Mouse (Mus musculus) ES-E14 (cell line): ENCODE measurements around the gene Mad2l1bp. TPM values are rescaled to one million over a fixed set of nuclear protein-coding genes. Genes with fewer than 3 reads are reported as not detected.

Experiments used
- DNase-seq: peaks from one replicate; pipeline ENCODE4 v3.0.0-alpha.2; 2013; ENCODE audit warnings: low read depth, low spot score
- H3K27ac ChIP-seq: 2 replicates; pipeline ENCODE4 v1.5.1; 2012; ENCODE audit warnings: low read depth, mild to moderate bottlenecking, low read length, moderate library complexity, mixed read lengths; ENCODE audit not compliant: poor library complexity, insufficient read depth, severe bottlenecking
- H3K36me3 ChIP-seq: 2 replicates; pipeline ENCODE4 v1.6.1; 2012; ENCODE audit warnings: mild to moderate bottlenecking, low read length, moderate library complexity, mixed read lengths; ENCODE audit not compliant: control insufficient read depth, poor library complexity, insufficient read depth, severe bottlenecking
- H3K4me1 ChIP-seq, 2 experiments: fragments of 150-350 bp in 1 of 2; sonication (generic) in 1 of 2; 2 replicates each; pipeline ENCODE4 v1.6.1; 2012; ENCODE audit warnings: low read length in 2 of 2, mild to moderate bottlenecking in 1 of 2, mixed read lengths in 1 of 2; ENCODE audit not compliant: control insufficient read depth in 2 of 2, insufficient read depth in 2 of 2, poor library complexity in 1 of 2
- H3K4me3 ChIP-seq, 2 experiments: fragments of 150-350 bp in 1 of 2; sonication (generic) in 1 of 2; 2 replicates each; pipeline ENCODE4 v1.5.1; 2012; ENCODE audit warnings: low read length in 2 of 2, low read depth in 1 of 2, mild to moderate bottlenecking in 1 of 2, mixed read lengths in 1 of 2; ENCODE audit not compliant: insufficient read depth in 1 of 2, poor library complexity in 1 of 2, severe bottlenecking in 1 of 2
- H3K9ac ChIP-seq: 2 replicates; pipeline ENCODE4 v1.6.1; 2012; ENCODE audit warnings: low read depth, mild to moderate bottlenecking, low read length, mixed read lengths; ENCODE audit not compliant: poor library complexity, insufficient read depth, severe bottlenecking
- H3K9me3 ChIP-seq: fragments of 150-350 bp; sonication (generic); 2 replicates; pipeline ENCODE4 v1.6.1; 2012; ENCODE audit warnings: low read depth, mild to moderate bottlenecking, low read length; ENCODE audit not compliant: control insufficient read depth, insufficient read depth
- CHD2 ChIP-seq: IDR thresholded peaks from 2 replicates; pipeline ENCODE4 v1.6.1; 2014; ENCODE audit warnings: mild to moderate bottlenecking, low read depth, low read length, inconsistent platforms
- HCFC1 ChIP-seq: IDR thresholded peaks from 2 replicates; pipeline ENCODE4 v1.6.1; 2012; ENCODE audit warnings: low read length, inconsistent platforms, borderline replicate concordance; ENCODE audit not compliant: insufficient read depth
- MAFK ChIP-seq: IDR thresholded peaks from 2 replicates; pipeline ENCODE4 v1.6.1; 2014; ENCODE audit warnings: mild to moderate bottlenecking, low read depth, low read length, inconsistent platforms; ENCODE audit not compliant: insufficient read depth
- ZC3H11A ChIP-seq: IDR thresholded peaks from 2 replicates; pipeline ENCODE4 v1.6.1; 2012; ENCODE audit warnings: low read depth, mild to moderate bottlenecking, inconsistent platforms, low read length, borderline replicate concordance
- ZNF384 ChIP-seq: IDR thresholded peaks from 2 replicates; pipeline ENCODE4 v1.6.1; 2012; ENCODE audit warnings: low read depth, low read length, inconsistent platforms
- in situ Hi-C, 2 experiments: fragments of 600-800 bp; cut with MboI; formaldehyde crosslinking; loops; one replicate each; pipeline ENCODE4 v1.15.1; 2025; ENCODE audit warnings: low sequenced_read_pairs in 2 of 2, inconsistent platforms in 1 of 2; ENCODE audit not compliant: unreplicated experiment in 2 of 2
- total RNA-seq: library from RNA; depleted of rRNA; stranded (reverse); fragments of 300-350 nt; gene quantifications from 2 replicates; pipeline ENCODE4 v1.2.3, GENCODE M21; 2012

Gene Mad2l1bp
- total RNA-seq, 1 experiment = 8.2 TPM

- Histone ChIP-seq H3K27ac (no peak overlapping the region), H3K36me3 (peaks cover 24% of the 10 kb centered on the region), H3K4me1 (0 out of 4 replicates have a peak, but pooled peaks cover 0 to 1% of the 10 kb centered on the region in 2 experiments), H3K4me3 (no peak overlapping the region), H3K9me3 (no peaks in the 10 kb centered on the region), H3K9ac (no peak overlapping the region)
- TF ChIP-seq MAFK (no peak), ZNF384 (no peak), CHD2 (no peak), HCFC1 (no peak), ZC3H11A (no peak)
- no peak for DNase-seq
- in situ Hi-C loops = no loop called here
These were observed 13.7 kb upstream of the Mad2l1bp start for GRCm38 (mm10) chr17:46167014-46167413.

DNA sequence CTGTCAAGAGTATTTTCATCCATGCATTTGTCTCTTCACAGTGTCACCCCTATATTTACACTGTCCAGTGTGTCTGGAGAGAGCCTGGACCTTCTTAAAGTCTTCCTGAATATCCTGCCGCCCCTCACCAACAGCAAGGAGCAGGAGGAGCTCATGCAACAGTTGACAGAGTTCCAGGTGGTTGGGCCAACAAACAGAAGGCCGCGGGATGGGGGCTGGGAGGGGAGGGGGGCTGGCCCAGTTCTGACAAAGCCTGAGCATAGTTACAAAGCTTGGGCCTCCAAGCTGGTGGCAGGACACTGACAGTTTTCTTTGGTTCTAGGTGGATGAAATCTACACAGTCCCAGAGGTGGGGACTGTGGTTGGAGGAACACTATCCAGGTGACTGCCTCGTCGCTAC is 12.9 kb upstream of the Mad2l1bp start:
- TF ChIP-seq HCFC1 = no peak
- no peak for TF ChIP-seq CHD2
- TF ChIP-seq MAFK = no peak
- TF ChIP-seq ZC3H11A = no peak
- TF ChIP-seq ZNF384 = no peak
- in situ Hi-C loops = no loop called here
- peaks cover 23% of the 10 kb centered on the region; the same call in 1 of the 2 replicates for H3K36me3 ChIP-seq
- no peak overlapping the region for H3K4me3 ChIP-seq
- 0 out of 4 replicates have a peak, but pooled peaks cover 0 to 1% of the 10 kb centered on the region in 2 experiments for H3K4me1 ChIP-seq
- H3K9me3 ChIP-seq = no peaks in the 10 kb centered on the region
- no peak overlapping the region for H3K27ac ChIP-seq
- no peak overlapping the region for H3K9ac ChIP-seq
- DNase-seq = no peak

DNA sequence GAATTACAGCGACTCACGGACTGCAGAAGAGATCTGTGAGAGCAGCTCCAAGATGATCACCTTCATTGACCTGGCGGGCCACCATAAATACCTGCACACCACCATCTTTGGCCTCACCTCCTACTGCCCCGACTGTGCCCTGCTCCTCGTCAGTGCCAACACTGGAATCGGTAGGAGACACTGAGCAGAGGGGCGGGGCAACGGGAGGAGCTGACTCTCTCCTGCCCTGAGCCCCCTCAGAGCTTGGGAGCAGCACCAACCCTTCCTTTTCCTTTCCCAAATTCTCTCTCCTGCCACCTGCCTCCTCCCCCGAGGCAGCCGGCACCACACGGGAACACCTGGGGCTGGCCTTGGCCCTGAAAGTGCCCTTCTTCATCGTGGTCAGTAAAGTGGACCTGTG is 12.1 kb upstream of the Mad2l1bp start:
- in situ Hi-C loops = no loop called here
- peaks cover 23% of the 10 kb centered on the region; the same call in 1 of the 2 replicates for H3K36me3 ChIP-seq
- TF ChIP-seq ZNF384 (no peak), CHD2 (no peak), HCFC1 (no peak), ZC3H11A (no peak), MAFK (no peak)
- H3K9me3 ChIP-seq = no peaks in the 10 kb centered on the region
- DNase-seq = no peak
- no peak overlapping the region for H3K4me3 ChIP-seq
- H3K27ac ChIP-seq = no peak overlapping the region
- 0 out of 4 replicates have a peak, but pooled peaks cover 0 to 1% of the 10 kb centered on the region in 2 experiments for H3K4me1 ChIP-seq
- no peak overlapping the region for H3K9ac ChIP-seq

DNA sequence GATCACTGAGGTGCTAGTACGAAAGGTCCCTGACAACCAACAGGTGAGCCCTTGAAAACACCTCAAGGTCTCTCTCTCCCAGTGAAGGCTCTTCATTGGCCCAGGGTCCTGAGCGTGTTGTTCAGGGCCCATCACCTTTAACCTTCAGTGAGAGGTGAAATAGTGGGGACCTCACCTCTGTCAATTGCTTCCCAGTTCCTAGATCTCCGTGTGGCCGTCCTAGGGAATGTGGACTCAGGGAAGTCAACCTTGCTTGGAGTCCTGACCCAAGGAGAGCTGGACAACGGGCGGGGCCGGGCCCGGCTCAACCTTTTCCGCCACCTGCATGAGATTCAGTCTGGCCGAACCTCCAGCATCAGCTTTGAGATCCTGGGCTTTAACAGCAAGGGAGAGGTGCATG is 11.4 kb upstream of the Mad2l1bp start:
- Histone ChIP-seq H3K9ac (no peak overlapping the region), H3K36me3 (peaks cover 23% of the 10 kb centered on the region; the same call in 1 of the 2 replicates), H3K9me3 (no peaks in the 10 kb centered on the region), H3K4me3 (no peak overlapping the region), H3K27ac (no peak overlapping the region), H3K4me1 (peaks cover 1 to 2% of the 10 kb centered on the region in 2 experiments; a peak in 1 of 4 replicates)
- no peak for DNase-seq
- TF ChIP-seq MAFK = no peak
- no peak for TF ChIP-seq HCFC1
- TF ChIP-seq CHD2 = no peak
- no peak for TF ChIP-seq ZNF384
- TF ChIP-seq ZC3H11A = no peak
- in situ Hi-C loops = no loop called here

GRCm38 (mm10) chr17:46164301-46164700 is 10.9 kb upstream of the Mad2l1bp start:
- TF ChIP-seq MAFK (no peak), HCFC1 (no peak), ZC3H11A (no peak), CHD2 (no peak), ZNF384 (no peak)

More at GRCm38 (mm10) chr17:46164301-46164700, 10.9 kb upstream of the Mad2l1bp start:
- Histone ChIP-seq H3K4me3 (no peak overlapping the region), H3K9me3 (no peaks in the 10 kb centered on the region), H3K4me1 (peaks cover 1 to 3% of the 10 kb centered on the region in 2 experiments; a peak in 1 of 4 replicates), H3K9ac (no peak overlapping the region), H3K36me3 (peaks cover 23% of the 10 kb centered on the region; the same call in 1 of the 2 replicates), H3K27ac (no peak overlapping the region)
- in situ Hi-C loops = no loop called here
- no peak for DNase-seq
